Mouse (Mus musculus): ENCODE results near the gene Gas2l3.

Gas2l3 gene

DNA sequence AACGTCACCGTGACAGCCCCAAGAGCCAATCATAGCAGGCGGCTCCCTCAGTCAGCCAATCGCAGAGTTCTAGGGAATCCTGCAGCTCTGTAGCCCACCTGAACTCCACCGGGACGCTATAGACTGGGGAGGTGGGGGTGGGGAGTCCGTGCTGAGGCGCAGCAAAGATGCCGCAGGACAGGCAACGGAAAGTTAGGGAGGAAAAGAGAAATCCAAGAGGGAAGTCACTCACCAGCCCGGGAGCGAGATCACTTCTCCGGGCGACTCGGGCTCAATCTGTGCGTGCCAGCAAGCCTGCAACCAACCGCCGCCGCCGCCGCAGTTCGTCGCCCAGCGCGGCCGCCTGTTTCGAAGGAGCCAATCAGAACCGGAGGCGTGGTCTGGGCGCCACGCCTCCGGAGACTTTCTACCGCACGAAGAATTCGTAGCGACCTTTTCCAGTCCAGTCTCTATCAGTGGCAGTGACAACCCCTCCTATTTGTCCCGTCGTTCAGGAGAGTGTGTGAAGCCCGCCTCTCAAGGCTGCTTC lies at the start of gene Gas2l3:
TSS of gene Gas2l3 (minus strand) at position 345 of the 529 bp plus-strand sequence.
- DNase-seq: peak; percentile 81

DNA sequence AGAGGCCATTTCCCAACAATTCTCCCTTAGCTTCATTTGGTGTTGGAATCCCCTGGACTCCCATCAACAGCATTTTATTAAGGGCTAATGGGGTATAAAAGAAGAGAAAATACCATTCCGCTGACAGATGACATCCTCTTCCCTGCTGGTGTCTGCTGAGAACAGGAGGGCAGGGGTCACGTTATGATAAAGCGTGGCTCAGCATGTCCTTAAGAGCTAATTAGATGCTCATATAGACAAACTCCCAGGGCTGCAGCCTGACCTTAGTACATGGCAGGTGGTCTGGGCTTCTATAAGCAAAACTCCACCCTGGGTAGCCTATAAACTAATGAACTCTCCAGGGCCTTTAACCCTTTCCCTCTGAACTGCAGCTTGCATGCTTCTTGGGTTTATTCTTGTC lies 47.6 kb upstream of the Gas2l3 start:
- DNase-seq: no peak

DNA sequence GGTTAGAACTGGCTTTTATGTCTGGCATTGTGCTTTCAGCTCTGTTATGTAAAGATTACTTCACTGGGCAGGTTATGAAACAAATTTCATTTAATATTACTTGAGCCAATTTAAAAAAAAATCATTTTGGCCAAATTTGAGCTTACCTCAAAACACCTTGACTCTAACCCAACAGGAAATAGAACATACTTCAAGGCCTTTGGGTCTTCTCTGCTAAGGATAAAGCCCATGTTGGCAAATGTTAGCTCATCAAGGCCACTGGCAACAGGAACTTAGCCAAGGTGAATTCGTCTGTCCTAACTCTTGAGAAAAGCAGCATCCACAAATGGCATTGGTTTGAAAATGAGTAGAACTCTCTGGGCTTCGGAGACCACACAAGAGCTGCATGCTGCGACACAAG lies 46.5 kb upstream of the Gas2l3 start:
- DNase-seq: no peak

DNA sequence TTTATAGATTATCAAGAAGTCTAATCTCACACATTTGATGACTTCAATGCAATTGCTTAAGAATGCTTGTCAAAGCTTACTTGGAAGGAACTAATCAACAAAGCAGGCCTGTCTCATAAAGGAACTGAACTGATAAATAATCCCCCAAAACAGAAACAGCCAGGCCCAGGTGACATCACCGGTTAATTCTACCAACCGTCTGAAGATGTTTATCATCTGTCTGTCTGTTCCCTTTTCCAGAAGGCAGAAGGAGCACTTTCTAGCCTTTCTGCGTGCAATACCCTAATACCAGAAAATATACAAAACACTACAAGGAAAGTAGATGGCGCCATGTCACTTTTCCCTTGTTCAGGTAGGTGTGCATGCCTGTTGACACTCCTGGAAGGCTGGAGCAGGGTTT lies 45.7 kb upstream of the Gas2l3 start:
- DNase-seq: no peak

DNA sequence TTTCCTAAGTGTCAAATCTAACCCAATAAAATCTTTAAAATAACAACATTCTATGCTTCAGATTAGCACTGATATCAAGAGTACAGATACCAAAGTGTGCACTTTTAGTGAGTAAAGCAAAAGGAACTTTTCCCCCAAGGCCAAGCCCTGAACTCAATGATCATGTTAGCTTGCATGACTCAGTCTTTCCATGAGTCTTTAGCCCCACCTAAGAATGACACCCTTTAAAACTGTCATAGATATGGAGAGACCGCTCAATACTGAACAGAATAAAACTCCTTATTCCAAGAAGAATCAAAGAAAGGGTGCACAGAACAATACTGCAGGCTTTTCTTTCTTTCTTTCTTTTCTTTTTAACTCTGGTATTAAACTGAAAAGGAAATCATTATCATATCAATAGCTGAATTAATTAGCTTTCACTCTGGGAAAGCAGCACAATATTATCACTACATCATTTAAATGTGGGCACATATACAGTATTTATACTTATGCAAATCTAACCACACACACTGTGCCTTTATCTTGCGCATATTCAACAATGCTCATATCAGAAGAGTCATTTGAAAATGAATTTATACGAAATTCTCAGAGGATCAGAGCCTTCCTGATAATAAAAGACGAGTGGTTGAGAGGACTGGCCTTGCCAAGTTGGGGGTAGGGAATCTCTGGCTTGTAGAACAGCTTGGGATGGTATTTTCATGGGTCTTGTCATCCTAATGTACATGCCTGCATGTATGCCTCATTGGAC lies 43.4 kb upstream of the Gas2l3 start:
- no peak for DNase-seq

DNA sequence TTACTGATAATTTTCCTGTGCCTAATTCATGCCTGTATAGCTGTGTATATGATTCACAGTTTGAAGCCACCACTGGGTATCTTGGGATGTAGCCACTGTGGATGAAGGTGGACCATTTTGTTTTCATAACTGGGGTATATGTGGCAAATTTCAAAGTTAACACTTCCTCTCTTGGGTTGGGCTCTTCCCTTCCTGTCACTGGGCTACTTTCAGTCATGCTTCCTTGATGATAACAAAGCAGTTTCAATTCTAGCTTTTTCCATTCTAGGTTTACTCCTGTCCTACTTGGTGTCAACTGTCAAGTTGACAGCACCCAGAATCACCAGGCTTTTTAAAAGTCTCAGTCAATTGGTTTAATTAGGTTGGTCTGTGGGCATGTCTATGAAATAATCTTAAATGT lies 41.1 kb upstream of the Gas2l3 start:
- DNase-seq: no peak

DNA sequence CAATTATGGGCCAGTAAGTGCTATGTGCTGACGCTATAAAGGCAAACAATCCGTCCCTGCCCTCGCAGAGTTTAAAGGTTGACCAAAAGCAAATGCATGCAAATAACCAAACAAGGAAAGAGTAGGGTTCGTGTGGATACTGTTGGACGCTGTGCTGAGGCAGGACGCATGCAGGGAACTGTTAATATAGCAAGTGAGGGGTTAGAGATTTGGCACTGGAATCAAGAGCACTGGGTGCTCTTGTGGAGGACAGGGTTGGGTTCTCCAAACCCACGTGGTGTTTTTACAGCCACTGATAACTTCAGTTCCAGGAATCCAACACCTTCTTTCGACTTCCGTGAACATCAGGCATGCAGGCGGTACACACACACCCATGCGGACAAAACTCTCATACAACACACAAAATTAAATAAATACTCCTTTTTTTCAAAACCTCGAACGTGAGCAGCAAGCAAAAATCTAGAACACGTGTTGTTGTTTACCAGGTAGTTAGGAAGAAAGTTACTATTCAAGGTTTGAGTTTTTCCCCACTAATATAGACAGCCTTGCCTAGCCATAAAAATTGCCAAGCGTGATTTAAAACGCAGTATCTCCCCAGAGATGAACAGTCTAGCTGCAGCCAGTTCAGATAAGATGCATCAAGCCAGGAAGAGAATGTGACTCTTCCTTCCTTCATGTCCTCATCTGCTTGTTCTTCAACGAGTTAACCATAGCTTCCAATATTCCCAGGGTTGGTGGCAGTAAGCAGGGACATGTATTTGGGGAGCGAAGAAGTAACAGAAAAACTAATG lies 40.2 kb upstream of the Gas2l3 start:
- no peak for DNase-seq

DNA sequence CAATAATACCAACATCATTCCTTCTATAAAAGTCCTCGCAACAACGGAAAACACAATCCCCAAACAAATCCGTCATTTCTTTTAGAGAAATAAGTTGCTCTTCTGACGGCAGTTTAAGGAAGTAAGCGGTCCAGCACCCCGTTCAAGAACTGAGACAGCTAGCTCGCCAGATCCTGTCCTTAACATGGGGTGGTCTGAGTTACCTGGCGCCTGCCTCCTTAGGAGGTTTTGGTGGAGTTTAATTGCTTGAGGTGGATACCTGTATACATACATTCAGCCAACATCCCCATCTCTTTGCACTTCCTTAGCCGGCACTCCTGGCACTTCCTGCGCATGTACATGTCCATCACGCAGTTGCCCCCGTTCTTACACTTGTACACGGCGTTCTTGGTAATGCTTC lies 39.3 kb upstream of the Gas2l3 start:
- DNase-seq: no peak

DNA sequence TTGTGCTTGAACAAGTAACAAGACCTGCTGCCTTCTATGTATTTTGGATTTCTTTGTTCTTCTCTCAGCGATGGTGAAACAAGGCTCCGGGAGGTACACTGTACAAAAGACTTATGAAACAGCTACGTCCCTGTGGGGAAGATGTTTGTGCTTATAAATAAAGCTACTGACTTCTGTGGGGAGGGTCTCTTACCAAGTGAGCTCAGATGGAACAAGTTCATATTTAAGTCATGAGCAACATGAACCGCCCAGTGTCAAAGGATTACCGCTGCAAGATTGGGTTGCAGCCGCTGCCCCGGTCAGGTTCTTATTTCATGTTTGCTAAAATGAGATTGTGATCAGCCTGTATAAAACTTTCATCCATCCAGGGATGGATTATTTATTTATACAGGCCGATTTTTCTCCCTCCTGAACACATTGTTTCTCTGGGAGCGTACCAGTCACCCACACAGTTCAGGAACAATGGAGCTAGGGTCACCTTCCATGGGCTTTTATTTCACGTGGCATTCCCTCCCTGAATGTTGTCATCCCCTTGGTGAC lies 38.4 kb upstream of the Gas2l3 start:
- DNase-seq: no peak

DNA sequence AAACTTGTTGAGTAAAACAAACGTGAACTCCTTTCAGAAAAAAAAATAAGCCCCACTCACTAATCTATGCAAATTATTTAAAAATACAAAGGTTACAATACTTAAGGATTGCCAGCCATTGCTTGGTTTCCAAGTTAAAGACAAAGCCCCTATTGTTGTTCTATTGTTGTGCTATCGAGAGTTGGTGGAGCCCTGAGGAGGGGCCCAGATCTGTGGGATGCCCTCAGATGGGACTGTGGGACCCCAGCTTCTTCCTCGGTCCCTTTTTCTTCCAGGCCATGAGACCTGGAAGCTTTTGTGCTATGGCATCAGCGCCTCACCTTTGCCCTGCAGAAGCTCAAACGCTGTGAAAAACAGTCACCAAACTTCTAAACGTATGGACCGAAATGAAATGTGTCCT lies 37.9 kb upstream of the Gas2l3 start:
- DNase-seq: no peak

DNA sequence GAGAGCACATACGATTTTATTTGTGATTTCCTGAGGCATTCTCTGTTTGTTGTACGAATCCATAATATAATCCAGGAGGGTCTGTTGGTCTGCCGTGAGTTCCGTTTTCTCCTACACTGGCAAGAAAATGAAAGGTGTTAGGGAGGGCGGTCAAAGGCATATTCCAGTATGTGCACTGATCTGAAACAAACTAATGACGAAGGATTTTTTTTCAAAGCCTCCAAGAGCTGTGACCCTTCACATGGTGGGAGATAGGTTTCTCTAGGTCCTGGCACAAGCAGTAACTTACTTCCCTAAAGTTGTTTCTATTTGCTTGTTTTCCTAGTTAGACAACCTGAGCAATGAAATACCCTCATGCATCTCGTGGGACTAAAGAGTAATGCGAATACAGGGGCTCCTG lies 35.0 kb upstream of the Gas2l3 start:
- DNase-seq: no peak

DNA sequence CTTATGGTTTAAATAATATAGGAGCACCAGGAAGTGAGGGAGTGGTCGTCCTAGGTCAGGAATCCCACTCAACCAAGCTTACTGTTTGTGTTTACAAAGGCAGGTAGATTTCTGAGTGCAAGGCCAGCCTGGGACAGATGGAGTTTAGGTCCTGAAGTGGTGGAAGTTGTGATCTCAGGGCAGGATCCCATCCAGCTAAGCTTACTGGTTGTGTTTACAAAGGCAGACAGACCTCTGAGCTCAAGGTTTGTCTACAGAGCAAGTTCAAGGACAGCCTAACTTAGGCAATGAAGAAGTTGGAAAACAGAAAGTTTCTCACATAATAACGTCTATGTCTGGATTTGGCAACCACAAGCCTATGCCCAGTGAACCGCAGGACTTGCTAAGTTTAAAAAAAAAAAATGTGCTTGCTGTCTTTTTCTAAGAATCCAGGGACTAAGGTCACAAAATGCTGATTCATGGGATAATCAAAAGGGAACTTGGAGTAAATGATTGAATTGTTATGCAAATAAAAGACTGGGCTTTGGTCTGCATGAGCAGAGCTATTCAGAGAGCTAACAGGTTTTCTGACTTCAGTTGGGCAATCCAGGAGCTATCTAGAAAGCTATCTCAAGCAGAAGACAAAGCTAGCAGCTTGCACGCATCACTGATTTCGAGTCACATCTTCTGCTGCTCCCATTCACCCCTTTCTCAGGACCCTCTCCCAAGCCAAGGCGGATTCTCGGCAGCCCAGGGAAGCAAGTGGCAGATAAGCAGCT lies 27.0 kb upstream of the Gas2l3 start:
- DNase-seq: no peak

DNA sequence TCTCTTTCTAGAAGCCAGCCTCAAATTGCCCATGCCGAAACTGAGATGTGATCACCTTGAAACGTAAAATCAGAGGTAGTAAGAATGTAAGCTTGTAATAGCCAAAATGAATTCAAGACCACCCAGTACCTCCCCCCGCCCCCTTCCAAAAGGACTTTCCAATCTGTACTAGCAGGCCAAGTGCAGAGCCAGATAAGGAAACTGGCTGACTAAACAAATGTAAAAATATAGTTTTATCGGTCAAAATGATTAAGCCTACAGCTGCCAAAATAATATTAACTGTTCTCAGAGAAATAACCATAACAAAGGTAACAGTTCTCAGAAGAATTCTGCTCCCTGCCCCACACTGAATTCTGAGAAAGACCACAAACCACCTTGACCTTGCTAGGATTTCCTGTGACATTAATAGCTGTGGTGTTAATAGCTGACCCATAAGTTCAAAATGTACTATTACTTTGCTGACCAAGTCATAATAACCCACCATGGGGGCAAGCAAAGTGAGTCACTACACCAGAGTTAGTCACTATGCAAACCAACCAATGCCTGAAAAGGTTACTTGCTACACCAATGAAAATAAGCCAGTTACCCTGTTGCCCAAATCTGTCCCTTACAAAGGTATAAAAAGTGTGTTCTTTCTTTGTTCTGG lies 21.1 kb upstream of the Gas2l3 start:
- no peak for DNase-seq

DNA sequence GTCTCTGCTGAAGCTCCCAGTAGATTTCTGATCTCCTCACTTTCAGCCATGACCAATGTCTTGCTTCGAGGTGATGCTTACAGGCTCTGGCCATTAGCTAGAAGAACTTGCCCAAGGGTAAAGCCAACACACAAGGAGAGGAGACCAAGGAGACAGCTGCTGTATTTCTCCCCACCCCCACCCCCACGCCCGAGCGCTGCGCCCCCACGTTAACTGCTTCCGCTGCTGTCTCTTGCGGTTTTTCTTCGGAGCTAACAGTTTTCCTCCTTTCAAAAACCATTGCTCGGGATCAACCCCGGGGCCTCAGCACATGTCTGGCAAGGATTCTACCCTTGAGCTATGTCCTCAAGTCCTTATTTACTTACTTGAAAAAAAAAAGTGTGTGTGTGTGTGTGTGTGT lies 19.1 kb upstream of the Gas2l3 start:
- no peak for DNase-seq

DNA sequence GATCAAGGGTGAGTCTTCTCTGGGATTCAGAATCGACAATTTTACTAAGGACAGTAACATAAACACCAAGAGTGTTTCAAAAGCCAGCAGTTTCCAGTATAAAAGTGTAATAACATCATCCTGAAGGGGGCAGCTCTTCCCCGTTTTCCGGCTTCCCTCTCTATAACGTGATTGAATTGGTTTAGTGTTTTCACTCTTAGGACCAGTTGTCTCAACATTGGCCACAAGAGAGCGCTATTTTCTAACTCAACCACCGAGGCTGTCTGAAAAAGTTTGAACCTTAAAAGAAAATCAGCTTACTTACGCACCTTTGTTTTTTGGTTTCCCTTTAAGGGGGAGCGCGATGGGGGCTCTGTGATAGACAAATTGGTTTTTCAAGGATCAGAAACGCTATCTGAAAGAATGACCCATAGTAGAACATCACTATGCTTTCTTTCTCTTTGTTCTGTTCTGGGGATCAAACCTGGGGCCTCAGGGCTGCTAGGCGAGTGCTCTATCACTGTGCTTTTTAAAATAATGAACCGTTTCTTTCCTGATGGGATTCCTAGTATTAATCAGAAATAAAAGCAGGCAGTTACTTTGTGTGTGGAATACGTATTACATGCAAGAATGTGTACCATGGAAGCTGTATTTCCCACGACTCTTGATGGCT lies 18.2 kb upstream of the Gas2l3 start:
- peak; percentile 85 for DNase-seq

DNA sequence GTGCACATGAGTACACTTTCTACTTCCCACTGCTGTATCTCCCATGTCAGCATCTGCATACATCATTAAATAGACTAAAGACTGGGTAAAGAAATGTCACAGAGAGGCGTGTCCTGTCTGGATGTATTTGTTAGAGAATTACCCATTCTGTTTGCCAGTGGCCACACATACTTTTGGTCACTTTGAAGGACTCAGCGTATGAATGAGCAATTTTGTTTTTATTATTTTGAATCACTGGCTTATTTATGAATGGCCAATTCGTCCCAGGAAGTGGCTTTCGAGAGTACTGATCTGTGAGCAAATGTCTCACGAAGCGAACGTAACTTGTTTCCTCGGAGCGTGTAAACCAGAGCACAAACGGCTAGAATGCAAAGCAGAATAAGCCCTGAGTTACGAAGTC lies 17.2 kb upstream of the Gas2l3 start:
- DNase-seq: no peak

DNA sequence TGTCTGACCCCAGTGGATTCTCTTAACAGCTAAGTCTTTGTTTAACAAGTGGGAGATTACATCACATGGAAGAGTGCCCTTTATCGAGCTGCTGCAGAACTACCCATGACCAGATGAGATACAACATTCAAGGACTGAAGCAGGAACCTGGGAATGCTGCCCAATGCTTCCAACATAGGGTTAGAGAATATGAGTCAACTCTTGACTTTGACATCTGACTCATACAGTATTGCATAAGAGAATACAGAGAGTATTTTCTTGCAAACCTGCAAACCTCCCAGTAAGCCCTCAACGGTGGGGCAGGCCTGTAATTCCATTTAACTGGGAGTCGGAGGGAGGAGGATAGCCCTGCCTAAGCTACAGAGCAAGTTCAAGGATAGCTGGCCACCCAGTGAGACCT lies 15.0 kb upstream of the Gas2l3 start:
- peak; percentile 26 for DNase-seq

DNA sequence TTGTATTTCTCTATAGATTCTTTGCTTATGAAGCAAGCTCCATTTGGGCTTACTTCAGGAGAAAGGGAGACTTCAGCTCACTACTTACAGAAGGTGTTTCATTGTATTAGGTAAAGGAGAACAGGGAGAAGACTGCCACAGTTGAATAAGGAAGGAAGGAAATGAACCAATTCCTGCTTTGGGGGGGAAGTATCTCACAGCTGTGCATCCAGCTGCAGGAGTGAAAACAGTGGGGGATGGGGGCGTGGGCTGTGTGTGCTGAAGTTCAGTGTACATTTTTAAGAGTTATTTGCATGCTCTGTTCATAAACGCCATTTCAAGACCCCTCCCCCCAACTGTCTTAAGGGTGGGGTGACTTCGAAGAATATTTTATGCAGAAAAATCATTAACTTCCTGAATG lies 10.0 kb upstream of the Gas2l3 start:
- no peak for DNase-seq

DNA sequence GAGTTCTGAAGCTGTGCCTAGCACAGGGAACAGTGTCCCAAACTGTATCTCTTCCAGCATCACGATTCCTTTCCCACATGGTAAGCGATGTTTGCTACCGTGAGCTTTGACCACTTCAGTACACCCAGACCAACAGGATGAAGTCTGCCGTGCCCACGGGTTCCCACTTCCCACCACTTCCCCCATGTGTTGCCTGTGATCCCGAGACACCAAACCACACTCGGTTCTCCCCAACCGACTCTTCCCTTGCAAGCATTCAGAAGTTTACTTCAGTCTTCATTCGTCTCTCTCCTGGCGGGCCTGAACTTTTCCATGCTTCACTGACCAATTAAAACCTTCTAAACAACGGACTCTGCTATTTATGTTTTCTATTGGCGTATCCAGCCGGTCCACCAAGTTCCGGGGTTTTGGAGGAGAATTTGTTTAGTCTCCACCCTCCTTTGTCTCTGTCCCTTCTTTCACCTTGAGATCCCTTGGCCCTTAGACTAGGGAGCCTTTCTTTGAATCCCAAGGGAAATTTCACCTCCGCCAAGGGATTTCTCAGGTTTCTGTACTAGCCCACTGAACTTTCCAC lies 9.4 kb upstream of the Gas2l3 start:
- no peak for DNase-seq

DNA sequence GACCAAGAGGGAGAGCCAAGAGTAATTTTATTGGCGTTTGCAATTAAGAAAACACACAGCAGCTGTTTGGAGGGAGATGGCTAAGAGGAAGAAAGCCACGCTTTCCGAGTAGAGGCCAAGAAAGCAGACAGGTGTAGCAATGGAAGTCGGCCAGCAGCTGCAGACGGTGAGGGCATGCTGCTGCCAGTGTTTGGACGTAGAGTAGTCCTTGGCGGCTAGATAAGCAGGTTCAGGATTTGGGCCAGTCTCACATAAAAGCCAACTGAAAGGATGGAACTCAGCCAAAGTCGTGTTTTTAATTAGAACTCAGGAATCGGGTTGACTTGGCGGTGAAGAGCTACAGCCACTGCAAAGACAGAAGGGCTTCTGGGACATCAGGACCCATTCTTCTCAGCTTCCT lies 6.6 kb upstream of the Gas2l3 start:
- no peak for DNase-seq

DNA sequence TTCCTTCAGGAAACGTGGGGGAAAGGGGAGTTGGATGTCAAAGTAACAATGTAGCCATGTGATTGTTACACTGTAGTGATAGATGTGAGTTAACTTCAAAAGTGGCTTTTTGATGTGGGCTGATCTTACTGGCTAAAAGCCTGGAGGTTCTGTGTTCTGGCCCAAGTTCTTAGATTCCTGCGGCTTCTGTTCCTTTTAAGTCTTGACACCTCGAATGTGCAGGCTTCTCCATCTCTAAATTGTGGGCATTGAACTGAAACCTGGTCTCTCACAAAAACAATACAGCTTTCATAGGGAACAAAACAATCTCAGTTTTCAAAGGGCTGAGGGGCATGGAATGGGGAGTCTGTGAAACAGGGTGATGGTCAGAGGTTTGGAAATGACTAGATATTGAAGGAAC lies 614 bp upstream of the Gas2l3 start:
- DNase-seq: no peak

DNA sequence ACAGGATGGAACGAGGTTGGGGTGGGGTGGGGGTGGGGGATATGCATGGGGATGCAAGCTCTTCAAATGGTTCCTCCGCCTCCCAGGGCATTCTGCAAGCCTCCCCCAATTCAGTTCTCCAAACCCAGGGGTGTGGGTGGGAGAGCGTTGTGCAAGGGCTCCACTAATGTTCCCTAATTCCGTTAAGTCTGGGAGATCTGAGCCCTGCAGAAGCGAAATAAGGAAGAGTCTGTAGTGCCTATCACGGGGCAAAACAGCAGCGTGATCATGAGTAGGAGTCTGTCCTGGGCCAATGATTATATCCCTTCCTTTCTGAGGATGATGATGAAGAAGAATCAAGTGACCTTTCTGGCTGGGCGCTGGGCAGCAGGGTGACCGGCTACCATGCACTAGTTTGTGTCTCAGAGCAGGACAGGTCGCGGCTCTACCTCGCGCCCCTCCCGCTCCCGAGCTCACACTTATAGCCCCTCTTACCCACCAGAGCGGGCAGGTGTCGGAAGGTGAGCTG lies 598 bp downstream of the Gas2l3 start:
- DNase-seq: peak; percentile 32
